Mouse (Mus musculus) bone marrow, adult 2 months (tissue): ENCODE data around the gene Flvcr2. TPM values are rescaled to one million over a fixed set of nuclear protein-coding genes. Genes with fewer than 3 reads are reported as not detected.

Experiments used
- H3K27ac ChIP-seq: fragments of 200-500 bp; 2 replicates; pipeline ENCODE4 v1.5.1; 2012; ENCODE audit warnings: low read depth, mild to moderate bottlenecking, control low read depth, inconsistent platforms, low read length; ENCODE audit not compliant: control insufficient read depth, poor library complexity, insufficient read depth
- H3K4me1 ChIP-seq: fragments of 200-500 bp; 2 replicates; pipeline ENCODE4 v1.6.1; 2011; ENCODE audit warnings: low read length; ENCODE audit not compliant: control insufficient read depth, insufficient read depth
- H3K4me3 ChIP-seq: fragments of 200-500 bp; replicated peaks from 2 replicates; pipeline ENCODE3; 2011; ENCODE audit warnings: mild to moderate bottlenecking, low read depth, low read length, control low read depth; ENCODE audit not compliant: control insufficient read depth
- CTCF ChIP-seq: fragments of 200-500 bp; IDR thresholded peaks from 2 replicates; pipeline ENCODE4 v1.5.1; 2011; ENCODE audit warnings: low read length, control low read depth; ENCODE audit not compliant: control insufficient read depth, insufficient read depth
- POLR2A ChIP-seq: fragments of 200-500 bp; IDR thresholded peaks from 2 replicates; pipeline ENCODE4 v1.6.1; 2011; ENCODE audit warnings: low read depth, mild to moderate bottlenecking, control low read depth, low read length, borderline replicate concordance; ENCODE audit not compliant: control insufficient read depth
- WGBS: fragments of 180-500 bp; shearing (Covaris S2); methylation state at CpG from one replicate; pipeline ENCODE4 v1.1.7; 2018; 5-methylcytosine and 5-hydroxymethylcytosine counted together
- polyA plus RNA-seq: library from polyadenylated mRNA; stranded (reverse); fragments of >200 nt; gene quantifications from 2 replicates; pipeline ENCODE4 v1.2.4, GENCODE M21; 2011; ENCODE audit warnings: low replicate concordance; ENCODE audit not compliant: missing spikeins, insufficient read depth, insufficient read length

Flvcr2 gene
- polyA plus RNA-seq, 1 experiment: 0.42 TPM

DNA sequence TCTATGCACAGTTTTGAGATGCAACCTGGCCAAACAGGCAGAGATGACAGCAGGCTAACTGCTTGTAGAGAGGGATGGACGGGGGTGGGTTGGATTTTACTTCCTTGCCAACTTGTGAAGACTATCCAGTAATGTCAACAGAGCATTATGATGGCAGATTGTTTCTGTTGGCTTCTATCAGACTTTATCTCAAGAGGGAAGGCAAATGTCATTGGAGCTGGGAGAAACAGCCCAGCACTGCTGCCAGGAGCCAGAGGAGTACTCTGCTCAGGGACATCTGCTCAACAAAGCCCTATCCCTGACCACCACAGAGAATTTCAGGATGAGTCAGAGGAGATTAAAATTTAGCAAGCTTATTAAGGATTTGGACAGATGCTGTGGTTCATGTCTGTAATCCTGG, 18.3 kb downstream of the Flvcr2 start:
- TF ChIP-seq POLR2A (no peak), CTCF (no peak)
- WGBS: 59% methylated on average over 1 of the region's 1 CpGs
- H3K4me1 ChIP-seq: no peaks in the 10 kb centered on the region

DNA sequence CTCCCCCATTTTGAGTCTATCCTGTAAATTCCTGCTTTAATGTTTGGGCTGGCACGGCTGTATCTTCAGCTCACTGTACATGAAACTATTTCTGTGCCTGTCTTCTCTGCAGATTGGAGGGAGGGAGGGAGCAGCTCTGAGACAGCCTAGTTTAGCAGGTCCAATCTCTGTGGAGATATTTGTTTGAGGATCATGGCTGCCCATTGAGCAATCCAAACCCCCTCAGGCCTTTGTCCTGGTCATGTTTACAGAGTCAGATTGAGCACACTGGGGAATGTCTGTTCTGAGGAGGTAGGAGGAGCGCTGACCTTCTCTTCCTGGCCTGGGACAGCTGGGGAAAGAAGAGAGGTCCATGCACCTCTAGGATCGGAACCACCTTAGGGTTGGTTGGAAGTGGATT, 19.9 kb downstream of the Flvcr2 start:
- TF ChIP-seq POLR2A (no peak), CTCF (no peak)
- H3K27ac ChIP-seq: no peak overlapping the region
- no peak overlapping the region for H3K4me3 ChIP-seq
- WGBS: 75% methylated on average over 3 of the region's 3 CpGs
- H3K4me1 ChIP-seq: no peaks in the 10 kb centered on the region

More for the DNA sequence above, 18.3 kb downstream of the Flvcr2 start:
- Histone ChIP-seq H3K4me3 (no peak overlapping the region), H3K27ac (no peak overlapping the region)

DNA sequence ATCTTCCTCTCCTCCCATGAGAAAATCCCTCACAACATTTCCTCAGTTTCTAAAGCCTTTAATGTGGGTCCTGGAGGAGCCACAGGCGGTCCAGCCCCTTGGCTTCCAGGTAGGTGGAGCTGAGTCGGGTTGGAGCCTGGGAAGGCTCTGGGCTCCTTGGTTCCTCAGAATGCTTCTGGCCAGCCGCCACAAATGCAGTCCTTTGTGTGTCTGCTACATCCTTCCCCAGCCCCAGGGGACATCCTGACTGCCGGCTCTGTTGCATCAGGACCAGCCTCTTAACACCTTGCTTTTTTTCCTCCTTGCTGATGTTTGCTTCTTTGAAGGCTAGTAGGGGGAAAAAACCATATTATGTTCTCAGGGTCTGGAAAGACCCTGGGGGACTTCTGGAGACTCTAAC, 21.4 kb downstream of the Flvcr2 start:
- Histone ChIP-seq H3K4me3 (no peak overlapping the region), H3K27ac (no peak overlapping the region), H3K4me1 (no peaks in the 10 kb centered on the region)
- TF ChIP-seq CTCF (no peak), POLR2A (no peak)
- 63% methylated on average over 4 of the region's 4 CpGs for WGBS

DNA sequence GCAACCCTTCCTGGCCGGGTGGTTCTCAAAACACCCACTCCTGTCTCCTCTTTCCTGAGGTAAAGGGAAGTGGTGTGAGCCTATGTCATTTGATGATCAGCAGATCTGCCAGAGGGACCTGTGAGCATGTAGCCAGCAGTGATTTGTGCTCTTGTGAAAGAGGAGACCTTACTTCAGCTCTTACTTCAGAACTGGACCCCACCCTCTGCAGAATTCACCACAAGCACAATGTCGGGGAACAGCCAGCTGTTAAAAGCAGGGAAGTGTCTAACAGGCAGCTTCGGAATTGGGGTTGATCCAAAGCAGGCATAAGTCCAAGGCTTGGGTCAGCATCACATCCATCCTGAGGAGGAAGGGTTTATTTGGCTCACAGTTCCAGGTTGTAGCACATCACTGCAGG, 25.0 kb downstream of the Flvcr2 start:
- Histone ChIP-seq H3K27ac (no peak overlapping the region), H3K4me3 (no peak overlapping the region), H3K4me1 (no peaks in the 10 kb centered on the region)
- TF ChIP-seq CTCF (no peak), POLR2A (no peak)
- WGBS: 12% methylated on average over 3 of the region's 3 CpGs

DNA sequence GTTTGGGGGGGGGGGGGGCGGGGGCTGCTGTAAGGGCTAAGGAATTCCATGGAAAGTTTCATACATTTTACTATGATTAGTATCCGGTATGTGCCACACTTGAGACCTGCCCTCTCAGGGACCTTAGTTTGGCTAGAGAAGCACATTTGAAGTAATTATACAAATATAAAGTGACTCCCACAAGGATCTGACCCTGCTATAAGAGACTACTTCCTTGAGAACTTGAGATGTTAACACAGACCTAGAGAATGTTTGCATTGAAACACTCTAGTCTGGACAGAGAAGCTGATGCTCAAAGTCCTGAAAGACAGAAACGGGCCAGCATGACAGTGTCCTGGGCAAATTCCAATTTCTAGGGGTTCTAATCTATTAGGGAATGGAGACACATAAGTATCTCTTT, 32.6 kb downstream of the Flvcr2 start:
- Histone ChIP-seq H3K27ac (no peak overlapping the region), H3K4me1 (no peaks in the 10 kb centered on the region), H3K4me3 (no peak overlapping the region)
- TF ChIP-seq POLR2A: no peak
- no peak for TF ChIP-seq CTCF
- 79% methylated on average over 3 of the region's 3 CpGs for WGBS

DNA sequence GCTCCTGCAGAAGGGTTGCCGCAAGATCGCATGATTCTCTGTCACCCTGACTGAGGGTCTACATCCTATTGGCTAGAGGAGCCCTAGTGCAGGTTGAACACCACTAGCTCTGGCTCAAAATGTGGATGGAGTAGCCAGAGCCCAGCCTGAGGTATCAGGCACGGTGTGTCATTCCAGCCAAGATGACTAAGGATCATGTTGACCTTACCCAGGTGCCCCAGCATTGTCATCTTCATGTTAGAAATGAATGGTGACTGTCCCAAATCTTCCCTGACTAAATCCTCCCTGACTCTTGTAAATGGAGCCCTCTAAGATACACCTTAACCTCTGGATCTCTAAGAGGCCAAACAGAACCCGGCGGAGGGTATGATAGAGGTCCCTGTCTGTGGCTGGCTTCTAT, 33.4 kb downstream of the Flvcr2 start:
- TF ChIP-seq CTCF: no peak
- no peak for TF ChIP-seq POLR2A
- H3K4me1 ChIP-seq: no peaks in the 10 kb centered on the region
- WGBS: 86% methylated on average over 5 of the region's 5 CpGs
- no peak overlapping the region for H3K4me3 ChIP-seq
- H3K27ac ChIP-seq: no peak overlapping the region

DNA sequence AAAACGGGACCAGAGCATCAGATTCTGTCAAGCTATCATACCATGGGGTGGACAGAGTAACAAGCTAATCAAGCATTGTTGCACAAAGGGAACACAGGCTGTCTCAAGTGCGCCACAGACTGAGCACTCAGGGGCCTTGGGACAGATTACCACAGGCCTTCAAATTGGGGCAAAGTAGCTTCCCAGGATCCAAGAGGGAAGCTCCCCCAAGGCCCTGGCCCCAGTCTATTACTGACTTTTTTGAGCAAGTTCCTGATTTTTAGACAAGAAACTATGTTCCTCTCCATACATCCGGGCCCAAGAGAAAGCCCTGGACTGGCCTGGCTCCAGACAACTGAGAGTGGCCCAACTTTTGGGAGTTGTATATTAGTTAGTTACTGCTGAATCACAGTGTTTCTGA, 35.3 kb downstream of the Flvcr2 start:
- H3K27ac ChIP-seq: no peak overlapping the region
- 65% methylated on average over 3 of the region's 3 CpGs for WGBS
- TF ChIP-seq CTCF: no peak
- TF ChIP-seq POLR2A: no peak
- H3K4me3 ChIP-seq: no peak overlapping the region
- H3K4me1 ChIP-seq: no peaks in the 10 kb centered on the region

DNA sequence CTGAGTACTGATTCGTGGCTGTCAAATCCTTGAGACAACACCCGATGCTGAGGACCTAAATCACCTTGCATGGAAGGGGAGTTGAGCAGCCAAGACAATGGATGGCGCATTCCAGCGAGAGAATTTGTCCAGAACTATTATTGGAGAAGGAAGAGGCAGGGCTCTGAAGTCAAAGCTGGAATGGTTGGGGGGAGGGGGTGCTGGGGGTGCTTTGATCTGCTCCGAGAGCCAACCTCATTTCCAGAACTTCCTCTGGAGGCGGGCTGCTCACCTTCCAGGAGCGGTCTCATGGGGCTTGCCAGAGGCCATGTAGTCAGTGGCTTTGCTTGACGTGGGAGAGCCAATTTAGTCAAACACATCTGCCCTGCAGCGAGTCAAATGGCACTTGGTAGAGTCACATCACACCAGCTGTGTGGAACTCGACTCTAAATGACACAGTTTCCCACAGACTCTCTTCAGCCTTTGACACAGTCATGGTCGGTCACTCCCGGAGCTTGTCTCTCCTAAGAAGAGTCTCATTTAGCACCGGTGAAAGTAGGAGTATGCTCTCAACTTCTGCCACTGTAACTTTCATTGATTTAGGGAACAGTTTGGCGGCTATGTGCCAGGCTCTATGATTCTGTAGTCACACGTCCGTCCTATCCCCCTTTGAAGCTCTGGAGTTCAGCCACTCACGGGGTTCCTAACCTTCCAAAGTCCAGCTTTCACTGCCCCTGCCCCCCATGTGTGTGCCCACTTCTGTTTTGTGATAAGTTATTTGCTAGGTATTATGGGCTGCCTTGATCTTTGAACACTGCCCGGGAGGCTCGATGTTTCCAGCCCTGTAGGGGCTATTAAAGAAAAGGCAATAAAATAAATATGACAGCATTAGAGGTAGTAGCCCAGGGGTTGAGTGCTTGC, 38.8 kb downstream of the Flvcr2 start:
- TF ChIP-seq POLR2A (no peak), CTCF (no peak)
- no peaks in the 10 kb centered on the region for H3K4me1 ChIP-seq
- H3K4me3 ChIP-seq: no peak overlapping the region
- WGBS: 66% methylated on average over 19 of the region's 19 CpGs
- no peak overlapping the region for H3K27ac ChIP-seq
